In the genomic region with DNA sequence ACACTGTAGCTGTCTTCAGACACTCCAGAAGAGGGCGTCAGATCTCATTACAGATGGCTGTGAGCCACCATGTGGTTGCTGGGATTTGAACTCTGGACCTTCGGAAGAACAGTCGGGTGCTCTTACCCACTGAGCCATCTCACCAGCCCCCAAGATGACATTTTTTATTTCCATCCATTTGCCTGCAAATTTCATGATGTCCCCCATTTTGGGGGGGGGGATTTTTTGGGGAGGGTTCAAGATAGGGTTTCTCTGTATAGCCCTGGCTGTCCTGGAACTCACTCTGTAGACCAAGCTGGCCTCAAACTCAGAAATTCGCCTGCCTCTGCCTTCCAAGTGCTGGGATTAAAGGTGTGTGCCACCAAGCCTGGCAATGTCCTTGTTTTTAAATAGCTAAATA, we compare ENCODE assay signal across 5 mouse cellular contexts.
DNase-seq lines count a peak whose midpoint lies in the region; ATAC-seq lines count a peak whose summit lies in the region.
"Not testable (repeated sequence)": the region's sequence is repeated elsewhere in the genome, so short reads cannot be mapped to it uniquely, and the experiment has no call there.

No protein-coding gene starts in this region.

- not testable (repeated sequence) for H3K27me3 ChIP-seq in heart, embryonic 10.5 days (ENCODE audit: insufficient read depth, poor library complexity, severe bottlenecking); limb, embryonic 11.5 days (ENCODE audit: control insufficient read depth, insufficient read depth, low read length)

- not testable (repeated sequence) for ATAC-seq in limb, embryonic 11.5 days (ENCODE audit: insufficient number of reproducible peaks, low FRiP score, low TSS enrichment, low read depth)

- H3K4me1 ChIP-seq in heart, embryonic 10.5 days; limb, embryonic 11.5 days (ENCODE audit: control insufficient read depth, insufficient read depth, low read length): not testable (repeated sequence)

- not testable (repeated sequence) for H3K4me2 ChIP-seq in limb, embryonic 11.5 days (ENCODE audit: low read depth, severe bottlenecking)

- H3K27ac ChIP-seq in heart, embryonic 10.5 days; limb, embryonic 11.5 days (replicated peaks; ENCODE audit: low read depth, low read length): not testable (repeated sequence)

- intact Hi-C loops in gastrocnemius, postnatal 14 days (cut with DNase I; ENCODE audit: low total_unique reads), result not testable (repeated sequence)

- H3K36me3 ChIP-seq in heart, embryonic 10.5 days; limb, embryonic 11.5 days (ENCODE audit: control insufficient read depth, insufficient read depth, low read length): not testable (repeated sequence)

- H3K9me3 ChIP-seq in heart, embryonic 10.5 days; limb, embryonic 11.5 days (ENCODE audit: control insufficient read depth, low read length): not testable (repeated sequence)

- not testable (repeated sequence) for H3K4me3 ChIP-seq in heart, embryonic 10.5 days; limb, embryonic 11.5 days (ENCODE audit: low read depth, low read length)

- 59% methylated on average over 4 of the region's 4 CpGs for WGBS in heart, embryonic 10.5 days
- 63% methylated on average over 3 of the region's 4 CpGs for WGBS in limb, embryonic 11.5 days

- H3K9ac ChIP-seq in limb, embryonic 11.5 days (ENCODE audit: low read length), result not testable (repeated sequence)

- DNase-seq in gastrocnemius, postnatal 14 days, result peak; percentile 2
- DNase-seq in heart, embryonic 10.5 days (ENCODE audit: low spot score), result peak; percentile 48
- peak; percentile 0 for DNase-seq in limb, embryonic 11.5 days (ENCODE audit: low spot score)
- DNase-seq in lung, postnatal 10 days, result peak; percentile 9
- DNase-seq in thymus, postnatal 14 days, result peak; percentile 3
